Mouse (Mus musculus) 3134 (cell line): ENCODE data around the gene Slc38a8.

Source experiments
- DNase-seq: peaks from one replicate; pipeline ENCODE4 v3.0.0-alpha.2; 2011; ENCODE audit warnings: low spot score; ENCODE audit not compliant: insufficient read length; ENCODE audit errors: extremely low read depth

Slc38a8 gene

GRCm38 (mm10) chr8:119439424-119439823 is 62.1 kb downstream of the Slc38a8 start:
- DNase-seq, result no peak

GRCm38 (mm10) chr8:119438876-119439275 is 62.6 kb downstream of the Slc38a8 start:
- no peak for DNase-seq

- no peak for DNase-seq
These were observed 64.0 kb downstream of the Slc38a8 start for GRCm38 (mm10) chr8:119437506-119437905.

- peak; percentile 88 for DNase-seq
These were observed 64.6 kb downstream of the Slc38a8 start for GRCm38 (mm10) chr8:119436933-119437332.

- no peak for DNase-seq
These were observed 65.2 kb downstream of the Slc38a8 start for GRCm38 (mm10) chr8:119436331-119436730.

GRCm38 (mm10) chr8:119435527-119435926 is 66.0 kb downstream of the Slc38a8 start:
- no peak for DNase-seq

DNA sequence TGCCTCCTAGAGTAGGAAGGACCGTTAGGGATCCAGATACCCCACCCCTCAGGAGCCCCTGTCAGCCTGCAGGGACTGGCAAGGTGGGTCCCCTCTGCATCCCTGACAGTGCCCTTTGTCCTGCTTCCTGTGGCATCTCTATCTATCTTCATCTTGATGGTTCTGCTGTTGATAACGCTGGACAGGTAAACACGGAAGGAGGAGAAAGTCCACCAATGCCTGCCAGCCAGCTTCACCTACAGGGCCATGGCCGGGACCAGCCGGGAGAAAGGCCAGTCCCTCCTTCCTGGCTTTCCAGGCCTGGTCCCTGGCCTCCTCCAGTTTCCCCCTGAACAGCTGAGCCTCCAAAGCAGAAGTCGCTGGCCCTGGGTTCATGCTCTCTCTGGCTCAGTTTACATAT is 66.9 kb downstream of the Slc38a8 start:
- no peak for DNase-seq

DNA sequence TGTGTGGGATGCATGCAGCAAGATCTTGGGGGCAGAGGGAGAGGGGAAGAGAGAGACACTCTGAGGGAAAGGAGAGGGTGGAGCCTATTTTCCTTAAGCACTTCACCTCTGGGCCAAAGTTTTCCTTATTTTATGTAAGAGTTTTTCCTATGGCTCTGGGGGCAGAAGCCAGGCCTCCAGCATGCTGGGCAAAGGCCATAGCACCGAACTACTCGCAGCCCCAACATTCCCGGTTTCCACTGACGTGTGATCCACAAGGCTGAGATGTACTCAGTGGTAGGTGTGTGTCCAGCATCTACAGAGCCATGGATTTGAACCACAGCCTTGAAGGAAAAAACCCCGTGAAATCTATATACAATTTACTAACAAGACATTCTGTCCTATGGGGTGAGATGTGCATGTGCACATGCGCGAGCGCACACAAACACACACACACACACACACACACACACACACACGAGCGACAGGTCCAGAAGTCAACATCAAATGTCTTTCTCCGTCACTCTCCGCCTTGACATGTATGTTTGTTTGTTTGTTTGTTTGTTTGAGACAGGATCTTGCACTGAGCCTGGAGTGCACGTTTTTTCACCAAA is 67.8 kb downstream of the Slc38a8 start, which contains the start of gene Osgin1:
Osgin1 (plus strand) TSS at position 543 of the 593 bp plus-strand sequence.
- no peak for DNase-seq

DNA sequence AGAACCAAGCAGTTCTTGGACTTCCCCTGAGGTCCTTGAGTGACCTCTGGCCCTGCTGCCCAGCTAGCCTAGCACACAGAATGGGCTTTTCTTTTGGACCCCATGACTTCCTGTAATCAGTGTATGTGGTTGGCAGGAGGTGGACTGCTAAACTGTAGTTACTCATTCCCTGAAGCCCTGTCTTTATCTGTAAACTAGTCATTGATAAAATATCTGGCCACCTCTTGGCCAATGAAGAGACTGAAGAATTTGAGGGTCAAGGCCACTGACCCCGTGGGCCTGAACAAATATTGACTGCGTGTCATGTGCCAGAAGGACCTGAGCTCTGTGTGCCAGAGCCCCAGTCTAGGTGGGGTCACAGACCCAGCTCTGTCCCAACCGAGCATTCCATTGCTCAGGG is 69.1 kb downstream of the Slc38a8 start:
- DNase-seq, result no peak

DNA sequence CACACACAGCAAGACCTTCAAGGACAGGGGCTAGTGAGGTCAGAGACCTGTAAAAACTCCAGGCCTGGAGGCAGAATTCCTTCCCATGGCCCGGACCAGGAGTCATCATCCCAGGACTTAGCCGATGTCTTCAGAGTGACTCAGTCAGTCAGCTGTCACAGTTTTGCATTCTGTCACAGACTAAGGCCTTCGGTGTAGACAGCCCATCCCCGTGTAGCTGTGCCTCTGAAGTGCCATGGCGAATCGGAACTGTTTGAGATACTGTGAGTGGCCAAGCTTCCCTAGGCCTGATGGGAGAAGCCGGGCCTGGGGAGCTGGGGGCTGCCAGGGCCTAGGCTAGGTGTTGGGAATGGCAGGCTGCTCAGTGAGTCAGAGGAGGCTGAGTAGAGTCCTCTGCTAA is 70.8 kb downstream of the Slc38a8 start:
- peak; percentile 80 for DNase-seq

- DNase-seq, result no peak
These were observed 71.2 kb downstream of the Slc38a8 start for GRCm38 (mm10) chr8:119430250-119430649.
